Mouse (Mus musculus) small intestine, adult 2 months (tissue): ENCODE measurements around the gene 4930412O13Rik.

ENCODE experiments used
- CTCF ChIP-seq: fragments of 200-500 bp; IDR thresholded peaks from 2 replicates; pipeline ENCODE4 v1.5.1; 2012; ENCODE audit warnings: low read depth, mild to moderate bottlenecking, control low read depth, inconsistent platforms, low read length, moderate library complexity, mixed read lengths; ENCODE audit not compliant: insufficient replicate concordance, insufficient read length; ENCODE audit errors: extremely low read depth
- POLR2A ChIP-seq: fragments of 200-500 bp; IDR thresholded peaks from 2 replicates; pipeline ENCODE4 v1.6.1; 2012; ENCODE audit warnings: low read depth, mild to moderate bottlenecking, control low read depth, inconsistent platforms, low read length, moderate library complexity

DNA sequence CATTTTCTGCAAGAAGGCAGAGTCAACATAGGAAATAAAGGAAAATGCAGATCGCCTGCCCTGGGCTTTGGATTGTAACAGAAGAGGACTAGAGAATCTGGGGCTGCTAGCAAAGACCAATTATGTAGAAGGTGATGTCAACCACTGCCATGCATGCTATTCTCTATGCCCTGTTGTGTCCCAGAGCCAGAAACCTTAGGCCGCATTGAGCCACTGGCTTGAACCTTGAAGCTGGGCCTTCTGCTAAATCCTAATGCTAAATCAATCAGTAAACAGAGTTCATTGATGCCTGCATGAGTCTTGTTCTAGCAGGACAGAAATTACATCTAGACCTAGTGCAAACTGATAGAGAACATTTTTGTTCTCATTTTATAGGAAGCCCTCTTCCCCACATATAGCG is 5.0 kb downstream of the 4930412O13Rik start:
- TF ChIP-seq CTCF (no peak), POLR2A (no peak)
